Mouse (Mus musculus) liver, embryonic 14.5 days (tissue): Measurements from ENCODE around the gene Pde6h.

Experiments used
- CTCF ChIP-seq: IDR thresholded peaks from 2 replicates; pipeline ENCODE4 v1.5.1; 2016; ENCODE audit warnings: antibody characterized with exemption, low read depth, control low read depth
- EP300 ChIP-seq: IDR thresholded peaks from 2 replicates; pipeline ENCODE4 v1.6.1; 2016; ENCODE audit warnings: antibody characterized with exemption, low read depth

DNA sequence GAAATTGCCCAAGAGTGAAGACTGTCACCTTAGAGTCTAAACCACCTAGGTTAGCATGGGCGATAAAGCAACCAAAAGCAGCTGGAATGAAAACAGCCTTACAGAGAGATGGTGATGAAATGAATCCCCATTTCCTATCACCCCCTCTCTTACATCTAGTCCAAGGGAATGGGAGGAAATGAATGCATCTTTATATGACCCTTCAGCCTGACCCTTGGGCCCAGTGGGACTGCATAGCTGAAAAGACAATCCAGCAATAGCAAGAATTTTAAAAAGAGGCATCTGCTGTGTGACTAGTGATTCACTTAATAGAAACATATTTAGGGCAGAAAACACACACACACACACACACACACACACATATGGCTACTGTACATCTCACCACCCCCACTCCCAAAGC is 4.0 kb downstream of the Pde6h start:
- TF ChIP-seq CTCF: no peak
- no peak for TF ChIP-seq EP300
